Mouse (Mus musculus) heart, postnatal 0 days (tissue): ENCODE data around the gene Pygl.

ENCODE experiments used
- CTCF ChIP-seq: IDR thresholded peaks from 2 replicates; pipeline ENCODE4 v1.5.1; 2016; ENCODE audit warnings: antibody characterized with exemption, control low read depth, low read depth
- EP300 ChIP-seq: IDR thresholded peaks from 2 replicates; pipeline ENCODE4 v1.6.1; 2016; ENCODE audit warnings: antibody characterized with exemption, low read depth

DNA sequence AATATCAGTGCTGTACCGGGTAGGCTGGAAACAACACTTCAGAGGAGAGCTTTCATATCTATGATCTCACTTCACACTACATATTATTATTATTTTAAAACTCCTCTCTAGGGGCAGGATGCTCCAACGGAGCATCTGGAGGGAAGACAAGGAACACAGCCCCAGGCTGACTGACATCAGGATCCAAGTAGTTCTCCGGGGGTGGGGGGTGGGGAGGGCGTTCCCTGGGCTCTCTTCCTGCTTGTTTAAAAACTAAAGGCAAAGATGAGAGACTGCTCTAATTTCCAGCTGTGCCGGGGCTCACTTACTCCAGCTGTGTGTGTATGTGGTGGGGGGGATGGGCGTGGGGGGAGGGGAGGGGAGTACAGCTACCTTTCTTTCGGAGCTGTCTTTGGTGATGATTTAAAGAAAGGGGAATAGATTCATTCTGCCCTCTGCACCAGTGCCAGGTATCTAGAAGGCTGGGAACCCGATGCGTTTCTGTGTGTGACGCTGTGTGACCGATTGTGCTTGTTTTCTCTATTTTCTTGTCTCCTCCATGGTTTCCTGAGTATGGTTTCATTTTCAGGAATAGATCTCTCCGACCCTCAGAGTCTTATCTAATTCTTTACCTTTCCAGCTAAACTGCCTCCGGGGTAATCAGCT is 83.2 kb downstream of the Pygl start:
- TF ChIP-seq CTCF, result no peak
- TF ChIP-seq EP300, result no peak
